ENCODE assay signal across 26 mouse cellular contexts in the genomic region with DNA sequence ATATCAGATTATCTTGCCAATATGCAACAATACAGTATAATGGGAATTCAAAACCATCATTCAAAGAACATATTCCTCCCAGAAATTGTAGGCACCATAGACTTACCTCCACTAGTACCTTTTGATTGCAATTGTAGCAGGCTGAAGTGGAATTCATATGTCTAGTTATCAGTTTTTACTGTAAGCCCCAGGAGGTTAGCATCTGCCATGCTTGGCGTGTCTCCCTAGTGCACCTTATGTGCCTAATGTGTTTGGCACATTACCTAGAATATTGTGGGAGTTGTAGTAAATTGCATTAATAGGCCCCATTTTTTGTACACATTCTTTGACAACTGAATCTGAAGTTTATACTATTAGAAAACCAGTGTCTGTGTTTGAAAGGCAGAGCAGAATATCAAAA. TPM values are rescaled to one million over a fixed set of nuclear protein-coding genes. Genes with fewer than 3 reads are reported as not detected.
DNase-seq lines count a peak whose midpoint lies in the region; ATAC-seq lines count a peak whose summit lies in the region.
"Had no signal": no experiment of that assay in that cellular context is flagged by ENCODE, and none has a peak within 500 bp of the region (broad histone marks: within the 10 kb centered on the region; RNA-seq: fewer than 3 reads in every experiment).

No protein-coding gene starts in this region.

- DNase-seq in left cerebral cortex, postnatal 4 days, result peak; percentile 1
- no peak for DNase-seq in left cerebral cortex, adult 9 months (ENCODE audit: low spot score in 2 of 2)
- peak; percentile 66 for DNase-seq in cerebellum, adult 9-11 months
- peak; percentile 9 to 20 for DNase-seq in layer of hippocampus, adult 18-20 months (ENCODE audit: low spot score in 2 of 2)
- no peak for DNase-seq in frontal cortex, postnatal 25 days (ENCODE audit: low spot score in 2 of 2)
- no peak for DNase-seq in hindbrain, embryonic 11.5 days (ENCODE audit: low spot score)
- DNase-seq: adrenal gland, postnatal 36 days; gastrocnemius, postnatal 36 days; heart, adult 2 months; kidney, adult 18-20 months; lung, postnatal 4 days; right cerebral cortex, postnatal 4 days; thymus, postnatal 36 days had no signal

- H3K9ac ChIP-seq in hindbrain, embryonic 11.5 days (ENCODE audit: low read depth, low read length), result no peak overlapping the region
- H3K9ac ChIP-seq in kidney, embryonic 14.5 days (ENCODE audit: low read depth, low read length), result no peak overlapping the region
- H3K9ac ChIP-seq: heart, embryonic 13.5 days; hindbrain, embryonic 14.5 days; limb, embryonic 15.5 days had no signal

- no peaks in the 10 kb centered on the region for H3K4me1 ChIP-seq in hindbrain, embryonic 11.5 days (replicated peaks; ENCODE audit: control insufficient read depth, insufficient read depth, low read length)
- H3K4me1 ChIP-seq in kidney, embryonic 14.5 days (ENCODE audit: control insufficient read depth, insufficient read depth, low read length), result no peaks in the 10 kb centered on the region
- H3K4me1 ChIP-seq: embryonic facial prominence, embryonic 10.5 days; heart, embryonic 13.5 days; limb, embryonic 15.5 days had no signal

- ATAC-seq in hindbrain, embryonic 11.5 days (ENCODE audit: low FRiP score), result no peak
- ATAC-seq in kidney, embryonic 14.5 days (ENCODE audit: low FRiP score, low TSS enrichment), result no peak
- ATAC-seq: forebrain, embryonic 16.5 days; inflammation-experienced regulatory T-cells, adult 6 months; midbrain, embryonic 16.5 days had no signal

- WGBS in hindbrain, embryonic 11.5 days, result 95% methylated on average over 1 of the region's 1 CpGs
- 89% methylated on average over 1 of the region's 1 CpGs for WGBS in kidney, embryonic 14.5 days

- H3K27me3 ChIP-seq in hindbrain, embryonic 11.5 days (ENCODE audit: control insufficient read depth, insufficient read depth, low read length), result no peaks in the 10 kb centered on the region
- H3K27me3 ChIP-seq in kidney, embryonic 14.5 days (ENCODE audit: control insufficient read depth, insufficient read depth, low read length), result no peaks in the 10 kb centered on the region
- H3K27me3 ChIP-seq: heart, embryonic 13.5 days; limb, embryonic 15.5 days had no signal

- intact Hi-C loops in left cerebral cortex, postnatal 4 days (cut with DNase I), result no loop called here

- no peak overlapping the region for H3K4me2 ChIP-seq in hindbrain, embryonic 11.5 days (replicated peaks; ENCODE audit: low read depth, low read length)
- H3K4me2 ChIP-seq in kidney, embryonic 14.5 days (replicated peaks; ENCODE audit: low read depth, low read length), result no peak overlapping the region
- H3K4me2 ChIP-seq: heart, embryonic 13.5 days; hindbrain, embryonic 14.5 days; limb, embryonic 15.5 days had no signal

- no peaks in the 10 kb centered on the region for H3K9me3 ChIP-seq in hindbrain, embryonic 11.5 days (ENCODE audit: control insufficient read depth, low read length)
- H3K9me3 ChIP-seq in kidney, embryonic 14.5 days (ENCODE audit: control insufficient read depth, low read length), result no peaks in the 10 kb centered on the region
- H3K9me3 ChIP-seq: embryonic facial prominence, embryonic 10.5 days; heart, embryonic 13.5 days; limb, embryonic 15.5 days had no signal

- H3K36me3 ChIP-seq in hindbrain, embryonic 11.5 days (ENCODE audit: control insufficient read depth, insufficient read depth, low read length), result no peaks in the 10 kb centered on the region
- no peaks in the 10 kb centered on the region for H3K36me3 ChIP-seq in kidney, embryonic 14.5 days (ENCODE audit: control insufficient read depth, insufficient read depth, low read length)
- H3K36me3 ChIP-seq: embryonic facial prominence, embryonic 10.5 days; heart, embryonic 13.5 days; limb, embryonic 15.5 days had no signal

- no peak overlapping the region for H3K27ac ChIP-seq in hindbrain, embryonic 11.5 days (ENCODE audit: low read depth, low read length)
- H3K27ac ChIP-seq in kidney, embryonic 14.5 days (ENCODE audit: low read depth, low read length), result no peak overlapping the region
- H3K27ac ChIP-seq: embryonic facial prominence, embryonic 10.5 days; heart, adult 2 months; heart, embryonic 13.5 days; hindbrain, embryonic 14.5 days; kidney, postnatal 0 days; limb, embryonic 15.5 days had no signal

- H3K4me3 ChIP-seq in hindbrain, embryonic 11.5 days (ENCODE audit: low read depth, low read length), result no peak overlapping the region
- no peak overlapping the region for H3K4me3 ChIP-seq in kidney, embryonic 14.5 days (ENCODE audit: low read length)
- H3K4me3 ChIP-seq: embryonic facial prominence, embryonic 10.5 days; heart, adult 2 months; heart, embryonic 13.5 days; limb, embryonic 15.5 days had no signal

RNA-seq across cellular contexts. Expression of gene Gm15155, which starts 33.4 kb away (rescaled TPM):
- total RNA-seq in left cerebral cortex, postnatal 4 days (2021), result 1 to 10 TPM in 1 of 2 experiments, not detected in 1; 1.2 TPM
- total RNA-seq in layer of hippocampus, adult 18-20 months (2021), result not detected
- not detected in 2 replicates for polyA plus RNA-seq in hindbrain, embryonic 11.5 days (2014; fragmentation: Nextera tagmentation; extraction: Ambion mirVana)
- polyA plus RNA-seq in kidney, embryonic 14.5 days (2014; fragmentation: Nextera tagmentation; extraction: Ambion mirVana), result not detected in 2 replicates
- total RNA-seq: adrenal gland, postnatal 36 days; gastrocnemius, postnatal 36 days; heart, adult 2 months; heart, postnatal 25 days had no signal
- polyA plus RNA-seq: embryonic facial prominence, embryonic 10.5 days; heart, adult 2 months; heart, embryonic 13.5 days; hindbrain, embryonic 14.5 days; inflammation-experienced regulatory T-cells, adult 6 months; kidney, postnatal 0 days; large intestine, adult 2 months; limb, embryonic 15.5 days; liver, embryonic 16.5 days; lung, embryonic 16.5 days; midbrain, embryonic 16.5 days had no signal

RNA-seq across cellular contexts. Expression of gene Ptchd1, which starts 34.4 kb away (rescaled TPM):
- 10 to 100 TPM; 19.9 to 24.1 TPM for total RNA-seq in left cerebral cortex, postnatal 4 days (2021)
- total RNA-seq in layer of hippocampus, adult 18-20 months (2021), result 1 to 10 TPM; 5.1 to 7.8 TPM
- 1.0 and 1.6 TPM in 2 replicates for polyA plus RNA-seq in hindbrain, embryonic 11.5 days (2014; fragmentation: Nextera tagmentation; extraction: Ambion mirVana)
- polyA plus RNA-seq in kidney, embryonic 14.5 days (2014; fragmentation: Nextera tagmentation; extraction: Ambion mirVana), result 1.0 and 1.3 TPM in 2 replicates
- total RNA-seq: gastrocnemius, postnatal 36 days had no signal
- polyA plus RNA-seq: inflammation-experienced regulatory T-cells, adult 6 months; large intestine, adult 2 months; liver, embryonic 16.5 days had no signal

Comparison
In these comparisons a context has a peak if more than half of its experiments do, and no peak if none do; other contexts are left out.
1. DNase-seq: peak in left cerebral cortex, postnatal 4 days (single experiment), cerebellum, adult 9-11 months (single experiment) and layer of hippocampus, adult 18-20 months (2 of 2); none in left cerebral cortex, adult 9 months (0 of 2), frontal cortex, postnatal 25 days (0 of 2) and hindbrain, embryonic 11.5 days (single experiment).